Mouse (Mus musculus) G1E (cell line): ENCODE results near the gene Abcf2.

Source experiments
- CTCF ChIP-seq: IDR thresholded peaks from 2 replicates; pipeline ENCODE4 v1.5.1; 2012; ENCODE audit warnings: low read depth, low read length, inconsistent platforms, mixed read lengths
- GATA1 ChIP-seq: IDR thresholded peaks from 2 replicates; pipeline ENCODE4 v1.6.1; 2012; ENCODE audit warnings: borderline replicate concordance, low read length, inconsistent platforms, mixed read lengths
- GATA2 ChIP-seq: IDR thresholded peaks from 2 replicates; pipeline ENCODE4 v1.6.1; 2012; ENCODE audit warnings: low read depth, low read length, inconsistent platforms, borderline replicate concordance
- TAL1 ChIP-seq: conservative IDR thresholded peaks from 2 replicates; pipeline ENCODE4 v1.6.1; 2012; ENCODE audit warnings: low read depth, low read length, inconsistent platforms, mixed read lengths

DNA sequence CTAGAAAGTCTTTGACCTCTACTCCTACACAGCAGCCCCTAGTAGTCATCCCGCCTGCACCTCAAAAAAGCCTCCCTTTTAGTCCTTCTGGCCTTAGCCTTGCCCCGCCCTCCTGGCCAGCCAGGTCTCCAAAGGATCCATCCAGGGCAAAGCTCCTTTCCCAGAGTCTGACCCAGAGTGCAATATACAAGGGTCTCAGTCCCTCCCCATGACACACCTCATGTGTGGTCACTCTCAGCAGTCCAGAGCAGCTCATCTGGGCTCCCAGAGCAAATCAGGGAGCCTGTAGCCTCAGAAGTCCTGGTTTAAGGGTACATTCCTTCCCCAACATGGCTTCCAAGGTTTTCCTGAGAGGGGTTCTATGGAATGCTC, 26.0 kb downstream of the Abcf2 start:
- TF ChIP-seq CTCF (no peak), GATA1 (no peak), GATA2 (no peak), TAL1 (no peak)
